Mouse (Mus musculus): ENCODE measurements around the gene Prb1. TPM values are rescaled to one million over a fixed set of nuclear protein-coding genes. Genes with fewer than 3 reads are reported as not detected.

Prb1 gene
- not detected in 2 replicates for polyA plus RNA-seq (2012; rRNA removed)

DNA sequence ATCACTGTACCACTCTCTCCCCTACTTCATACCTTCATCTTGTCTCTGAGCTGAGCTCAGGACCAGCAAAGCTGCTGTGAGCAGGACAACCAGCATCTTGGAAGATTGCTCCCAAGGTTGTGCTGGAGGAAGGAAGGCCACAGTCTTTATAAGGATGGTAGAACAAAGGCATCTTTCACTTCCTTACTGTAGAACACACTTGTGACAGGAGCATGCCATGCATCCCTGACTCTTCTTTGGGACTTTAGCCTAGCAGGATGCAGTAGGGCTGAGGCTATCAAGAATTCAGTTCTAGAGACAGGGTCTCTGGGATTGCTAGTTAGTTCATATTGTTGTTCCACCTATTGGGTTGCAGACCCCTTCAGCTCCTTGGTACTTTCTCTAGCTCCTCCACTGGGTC, at the start of gene Prb1:
Prb1 (minus strand) TSS at position 101 of the 400 bp plus-strand sequence.

Other genes with a start within 250 kb of the Prb1 start
- gene Prpmp5, start 104.2 kb upstream of the Prb1 start, polyA plus RNA-seq (2012; rRNA removed) = not detected in 2 replicates
- gene Gm8882, start 153.6 kb upstream of the Prb1 start, polyA plus RNA-seq (2012; rRNA removed) = not detected in 2 replicates

All from central nervous system, embryonic 11.5 days (tissue).